Comparison of ENCODE assay signal across 22 mouse cellular contexts in genomic region chr10:68782724-68783123, GRCm38 (mm10).
"Had no signal": no experiment of that assay in that cellular context is flagged by ENCODE, and none has a peak within 500 bp of the region (broad histone marks: within the 10 kb centered on the region; RNA-seq: fewer than 3 reads in every experiment).

No protein-coding gene starts in this region.

- H3K4me1 ChIP-seq: midbrain, embryonic 12.5 days; midbrain, embryonic 15.5 days; neural tube, embryonic 12.5 days; neural tube, embryonic 15.5 days had no signal

- H3K9ac ChIP-seq: limb, embryonic 12.5 days; liver, embryonic 14.5 days; liver, postnatal 0 days; lung, embryonic 15.5 days; midbrain, embryonic 12.5 days; midbrain, embryonic 15.5 days; neural tube, embryonic 12.5 days; neural tube, embryonic 15.5 days had no signal

- H3K4me3 ChIP-seq: layer of hippocampus, adult 2 months; limb, embryonic 12.5 days; lung, embryonic 15.5 days; midbrain, embryonic 12.5 days; midbrain, embryonic 15.5 days; neural tube, embryonic 12.5 days; neural tube, embryonic 15.5 days had no signal

- DNase-seq: kidney, postnatal 25 days; layer of hippocampus, adult 9-11 months; liver, postnatal 0 days; lung, postnatal 10 days; lung, postnatal 36 days; right cerebral cortex, adult 18-20 months; right cerebral cortex, postnatal 14 days; right cerebral cortex, postnatal 4 days; thymus, adult 2 months; thymus, postnatal 14 days; thymus, postnatal 4 days had no signal

- ATAC-seq: liver, postnatal 0 days; midbrain, embryonic 15.5 days had no signal

- H3K4me2 ChIP-seq: limb, embryonic 12.5 days; liver, embryonic 11.5 days; lung, embryonic 15.5 days; midbrain, embryonic 12.5 days; midbrain, embryonic 15.5 days; neural tube, embryonic 12.5 days; neural tube, embryonic 15.5 days had no signal

- H3K27me3 ChIP-seq: limb, embryonic 12.5 days; lung, embryonic 15.5 days; midbrain, embryonic 12.5 days; midbrain, embryonic 15.5 days; neural tube, embryonic 12.5 days; neural tube, embryonic 15.5 days had no signal

- H3K36me3 ChIP-seq: lung, embryonic 15.5 days; midbrain, embryonic 12.5 days; midbrain, embryonic 15.5 days; neural tube, embryonic 12.5 days; neural tube, embryonic 15.5 days had no signal

- H3K27ac ChIP-seq: kidney, postnatal 0 days; layer of hippocampus, adult 2 months; liver, embryonic 14.5 days; midbrain, embryonic 12.5 days; midbrain, embryonic 15.5 days; neural tube, embryonic 12.5 days; neural tube, embryonic 15.5 days; stomach, postnatal 0 days had no signal

- H3K9me3 ChIP-seq: limb, embryonic 12.5 days; lung, embryonic 15.5 days; midbrain, embryonic 12.5 days; midbrain, embryonic 15.5 days; neural tube, embryonic 12.5 days; neural tube, embryonic 15.5 days had no signal
